Mouse (Mus musculus) embryonic facial prominence, embryonic 14.5 days (tissue): Measurements from ENCODE around the gene Ccdc78. TPM values are rescaled to one million over a fixed set of nuclear protein-coding genes. Genes with fewer than 3 reads are reported as not detected.

Experiments
- ATAC-seq: fragments of 200-750 bp; cut with Nextera tagmentation; 2 replicates; pipeline ENCODE4 v1.8.0; 2017; ENCODE audit warnings: low read depth, moderate number of reproducible peaks, moderate TSS enrichment
- DNase-seq: peaks from one replicate; pipeline ENCODE4 v3.0.0-alpha.2; 2015; ENCODE audit warnings: low spot score
- H3K27ac ChIP-seq: fragments of 300-500 bp; sonication (generic); replicated peaks from 2 replicates; pipeline ENCODE4 v1.5.1; 2014; ENCODE audit warnings: low read depth, mild to moderate bottlenecking, low read length, moderate library complexity
- H3K27me3 ChIP-seq: fragments of 300-500 bp; sonication (generic); replicated peaks from 2 replicates; pipeline ENCODE4 v1.6.1; 2014; ENCODE audit warnings: low read length; ENCODE audit not compliant: control insufficient read depth, insufficient read depth
- H3K36me3 ChIP-seq: fragments of 300-500 bp; sonication (generic); 2 replicates; pipeline ENCODE4 v1.6.1; 2014; ENCODE audit warnings: low read length, mixed read lengths; ENCODE audit not compliant: control insufficient read depth, insufficient read depth
- H3K4me1 ChIP-seq: fragments of 300-500 bp; sonication (generic); 2 replicates; pipeline ENCODE4 v1.6.1; 2014; ENCODE audit warnings: antibody characterized with exemption, low read length; ENCODE audit not compliant: control insufficient read depth, insufficient read depth
- H3K4me2 ChIP-seq: fragments of 300-500 bp; sonication (generic); 2 replicates; pipeline ENCODE4 v1.6.1; 2014; ENCODE audit warnings: low read depth, mild to moderate bottlenecking, low read length, moderate library complexity, mixed read lengths
- H3K4me3 ChIP-seq: fragments of 300-500 bp; sonication (generic); 2 replicates; pipeline ENCODE4 v1.5.1; 2014; ENCODE audit warnings: low read depth, mild to moderate bottlenecking, low read length
- H3K9ac ChIP-seq: fragments of 300-500 bp; sonication (generic); 2 replicates; pipeline ENCODE4 v1.6.1; 2014; ENCODE audit warnings: low read depth, mild to moderate bottlenecking, low read length, moderate library complexity, mixed read lengths
- H3K9me3 ChIP-seq: fragments of 300-500 bp; sonication (generic); 2 replicates; pipeline ENCODE4 v1.6.1; 2016; ENCODE audit warnings: low read length; ENCODE audit not compliant: control insufficient read depth
- WGBS: fragments of 180-500 bp; shearing (Covaris S2); extraction: QIAGEN DNeasy Blood & Tissue Kit; methylation state at CpG from one replicate; pipeline ENCODE4 v1.1.7; 2014; 5-methylcytosine and 5-hydroxymethylcytosine counted together
- polyA plus RNA-seq: library from polyadenylated mRNA; unstranded; fragments of >200 nt; fragmentation: Nextera tagmentation; extraction: Ambion mirVana; gene quantifications from 2 replicates; pipeline ENCODE4 v1.2.1, GENCODE M21; 2014

The Ccdc78 gene
- polyA plus RNA-seq, 1 experiment from 2014 or later = 0.65 TPM

DNA sequence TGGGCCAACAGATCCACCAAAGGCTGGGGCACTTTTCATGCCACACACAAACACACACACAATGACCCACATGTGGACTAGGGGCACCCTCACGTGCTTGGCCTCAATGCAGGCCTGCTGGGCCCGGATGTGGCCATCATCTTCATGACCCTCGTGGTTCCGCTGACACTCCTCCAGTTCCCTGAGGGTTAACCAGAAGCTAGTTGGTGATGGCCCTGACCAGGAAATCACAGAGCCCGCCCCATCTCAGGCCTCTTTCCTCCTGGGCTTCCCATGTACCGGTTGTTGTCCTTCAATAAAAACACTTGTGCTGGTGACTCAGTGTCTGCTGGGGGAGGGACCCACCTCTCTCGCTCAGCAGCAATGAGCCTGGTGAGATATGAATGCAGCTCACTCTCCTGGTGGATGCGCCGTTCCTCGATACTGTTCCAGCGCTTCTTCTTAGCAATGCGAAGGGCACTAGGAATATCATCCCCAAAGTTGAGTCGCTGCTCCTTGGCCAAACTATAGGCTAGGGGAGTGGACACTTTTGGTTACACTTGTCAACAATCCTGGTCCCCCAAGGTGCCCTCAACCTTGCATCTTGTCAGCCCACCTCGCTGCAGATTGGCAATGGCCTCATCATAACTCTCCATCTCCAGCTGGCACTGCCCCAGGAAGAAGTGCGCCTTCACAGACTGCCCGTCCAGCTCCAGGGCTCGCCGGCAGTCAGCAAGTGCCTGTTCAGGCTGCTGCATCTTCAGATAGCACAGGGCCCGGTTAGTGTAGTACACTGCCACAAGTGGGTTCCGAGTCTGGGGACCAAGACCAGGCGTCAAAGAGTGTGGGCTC, 45.3 kb downstream of the Ccdc78 start:
- no peak for ATAC-seq
- Histone ChIP-seq H3K4me1 (peaks cover 43% of the 10 kb centered on the region), H3K27me3 (no peaks in the 10 kb centered on the region), H3K9me3 (no peaks in the 10 kb centered on the region), H3K9ac (peak overlapping the region; percentile 90), H3K27ac (peak overlapping the region; percentile 86), H3K4me2 (peak overlapping the region; percentile 86), H3K36me3 (peaks cover 34% of the 10 kb centered on the region), H3K4me3 (peak overlapping the region; percentile 87)
- DNase-seq = no peak
- 61% methylated on average over 21 of the region's 21 CpGs for WGBS

DNA sequence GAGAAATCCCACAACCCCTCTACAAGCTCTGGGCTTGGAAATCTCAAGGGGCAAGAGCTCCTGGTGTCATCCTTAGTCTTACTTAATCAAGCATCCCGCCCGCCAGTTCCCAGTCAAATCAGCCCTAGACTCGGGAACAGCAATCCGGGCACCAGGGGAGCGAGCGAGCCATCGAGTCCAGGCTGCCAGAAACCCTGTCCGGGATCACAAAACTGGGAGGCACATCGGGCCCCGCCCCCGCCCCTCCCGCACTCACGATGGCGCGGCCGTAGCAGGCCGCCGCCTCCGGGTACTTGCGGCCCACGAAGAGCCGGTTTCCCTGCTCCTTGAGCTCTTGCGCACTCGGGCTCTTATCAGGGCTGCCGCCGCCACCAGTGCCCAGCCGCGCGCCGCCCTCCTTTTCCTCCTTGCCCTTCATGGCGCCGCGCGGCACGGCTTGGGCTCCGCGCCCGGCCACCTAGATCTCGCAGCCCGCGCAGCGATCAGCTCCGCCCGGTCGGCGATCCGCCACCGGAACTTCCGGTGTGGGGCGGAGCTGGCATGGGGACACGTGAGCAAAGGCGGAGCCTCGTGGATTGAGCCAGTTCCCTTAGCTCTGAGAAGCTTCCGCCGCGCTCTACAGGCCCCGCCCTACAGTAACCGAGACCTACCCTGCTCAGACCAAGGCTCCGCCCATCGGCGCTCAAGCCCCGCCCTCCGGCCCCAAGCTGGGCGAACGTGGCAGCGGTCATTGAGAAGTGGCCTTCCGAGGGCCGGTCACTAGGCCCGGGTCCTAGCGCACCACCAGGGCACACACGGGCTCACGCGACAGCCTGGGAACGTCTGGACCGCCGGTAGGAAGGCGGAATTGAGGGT, 46.3 kb downstream of the Ccdc78 start:
- peak; percentile 100 for DNase-seq

DNA sequence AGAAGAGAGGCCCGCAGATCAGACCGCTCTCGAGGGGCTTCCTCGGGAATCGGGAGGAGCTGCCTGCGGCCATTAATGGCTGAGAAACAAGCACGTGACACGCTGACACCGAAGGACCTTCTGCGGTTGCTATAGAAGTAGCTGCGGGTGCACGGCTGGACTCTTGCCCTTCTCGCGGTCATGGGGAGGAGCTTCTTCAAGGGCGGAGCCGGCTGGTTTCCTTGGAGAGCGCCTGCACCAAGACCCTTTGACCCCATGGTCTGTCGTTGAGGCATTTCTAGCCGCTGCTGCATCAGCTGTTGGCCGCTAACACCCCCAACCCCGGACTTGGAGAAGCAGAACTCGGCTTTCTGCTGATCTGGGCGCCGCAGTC, 46.9 kb downstream of the Ccdc78 start, which contains the start of gene Stub1:
Gene Stub1 (minus strand): TSS at position 114 of the 373 bp plus-strand sequence.
- DNase-seq (peak; percentile 96), ATAC-seq (peak; percentile 50)
- peaks cover 43% of the 10 kb centered on the region for H3K4me1 ChIP-seq

More for the DNA sequence above, 46.3 kb downstream of the Ccdc78 start:
- Histone ChIP-seq H3K9ac (peak overlapping the region; percentile 90), H3K4me1 (peaks cover 43% of the 10 kb centered on the region), H3K27ac (peak overlapping the region; percentile 96), H3K4me3 (peak overlapping the region; percentile 87), H3K27me3 (no peaks in the 10 kb centered on the region), H3K36me3 (peaks cover 28% of the 10 kb centered on the region), H3K9me3 (no peaks in the 10 kb centered on the region), H3K4me2 (peak overlapping the region; percentile 86)
- under 1% methylated on average over 53 of the region's 77 CpGs for WGBS
- ATAC-seq = peak; percentile 90

GRCm38 (mm10) chr17:25833961-25834594, 47.7 kb downstream of the Ccdc78 start:
- Histone ChIP-seq H3K9ac (peak overlapping the region; percentile 90), H3K27ac (peak overlapping the region; percentile 96), H3K9me3 (no peaks in the 10 kb centered on the region), H3K4me2 (peak overlapping the region; percentile 86), H3K4me3 (peak overlapping the region; percentile 87), H3K36me3 (peaks cover 26% of the 10 kb centered on the region), H3K27me3 (no peaks in the 10 kb centered on the region), H3K4me1 (peaks cover 43% of the 10 kb centered on the region)
- ATAC-seq (no peak), DNase-seq (no peak)
- WGBS = 31% methylated on average over 6 of the region's 6 CpGs

More for the DNA sequence above, 46.9 kb downstream of the Ccdc78 start, which contains the start of gene Stub1:
- peak within 1 kb of the TSS; percentile 90 for H3K9ac ChIP-seq
- peak within 1 kb of the TSS; percentile 87 for H3K4me3 ChIP-seq
- no peaks in the 10 kb centered on the region for H3K27me3 ChIP-seq
- 1% methylated on average over 24 of the region's 24 CpGs for WGBS
- H3K27ac ChIP-seq = peak within 1 kb of the TSS; percentile 96
- H3K4me2 ChIP-seq = peak within 1 kb of the TSS; percentile 86
- no peaks in the 10 kb centered on the region for H3K9me3 ChIP-seq
- H3K36me3 ChIP-seq = peaks cover 22% of the 10 kb centered on the region

DNA sequence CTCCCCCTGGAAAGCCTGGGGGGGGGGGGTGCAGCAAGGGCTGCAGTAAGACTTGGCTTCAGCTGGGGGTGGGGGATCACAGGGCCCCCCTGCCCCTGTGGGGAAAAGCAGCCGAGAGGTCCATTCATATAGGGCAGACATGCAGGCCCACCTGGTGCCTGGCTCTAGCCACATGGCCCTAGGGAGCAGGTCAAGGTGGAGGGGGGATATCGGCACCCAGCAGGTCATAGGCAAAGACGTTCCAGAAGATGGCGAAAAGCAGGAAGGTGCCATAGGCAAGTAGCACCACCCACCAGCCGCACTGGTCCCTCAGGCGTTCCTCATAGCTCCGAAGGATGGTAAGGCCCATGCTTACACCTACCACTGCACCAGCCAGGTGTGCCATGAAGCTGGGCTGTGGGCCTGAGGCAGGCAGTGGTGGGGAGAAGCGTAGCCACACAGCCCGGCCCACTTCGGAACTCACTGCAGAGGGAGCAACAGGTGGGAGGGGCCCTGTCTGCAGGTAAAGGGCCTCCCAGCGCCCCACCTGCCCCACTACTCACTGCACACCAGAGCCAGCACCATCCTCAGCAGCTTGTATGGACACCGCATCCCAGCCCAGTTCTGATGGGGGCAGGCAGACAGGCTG, 48.3 kb downstream of the Ccdc78 start:
- peak overlapping the region; percentile 87 for H3K4me3 ChIP-seq
- peaks cover 41% of the 10 kb centered on the region for H3K4me1 ChIP-seq
- H3K27ac ChIP-seq = no peak overlapping the region
- H3K4me2 ChIP-seq = peak overlapping the region; percentile 86
- peaks cover 31% of the 10 kb centered on the region for H3K36me3 ChIP-seq
- DNase-seq = no peak
- ATAC-seq = no peak
- no peaks in the 10 kb centered on the region for H3K27me3 ChIP-seq
- WGBS = 84% methylated on average over 10 of the region's 12 CpGs
- peak overlapping the region; percentile 90 for H3K9ac ChIP-seq
- H3K9me3 ChIP-seq = no peaks in the 10 kb centered on the region

DNA sequence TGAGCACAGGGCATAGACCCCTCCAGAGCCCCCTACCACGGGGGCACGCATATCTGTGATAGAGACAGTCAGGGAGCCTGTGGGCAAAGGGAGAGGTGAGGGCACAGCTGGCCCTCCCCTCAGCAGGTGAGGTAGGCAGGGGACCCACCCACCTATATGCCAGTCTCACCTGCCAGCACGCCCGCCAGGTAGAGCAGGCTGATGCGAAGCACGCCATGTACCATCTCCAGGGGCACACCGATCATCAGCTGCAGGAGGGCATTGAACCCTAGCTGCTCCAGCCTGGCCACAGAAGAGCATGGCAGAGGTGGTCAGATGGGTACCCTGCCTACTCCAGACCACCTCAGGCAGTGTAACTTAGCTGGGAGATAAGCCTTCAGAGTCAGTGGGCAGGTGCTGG, 48.9 kb downstream of the Ccdc78 start:
- H3K27me3 ChIP-seq = no peaks in the 10 kb centered on the region
- H3K36me3 ChIP-seq = peaks cover 31% of the 10 kb centered on the region
- peaks cover 38% of the 10 kb centered on the region for H3K4me1 ChIP-seq
- H3K9ac ChIP-seq = no peak overlapping the region
- no peaks in the 10 kb centered on the region for H3K9me3 ChIP-seq
- no peak overlapping the region for H3K27ac ChIP-seq
- H3K4me2 ChIP-seq = peak overlapping the region; percentile 86; the same call in 1 of the 2 replicates
- 90% methylated on average over 7 of the region's 7 CpGs for WGBS
- no peak overlapping the region for H3K4me3 ChIP-seq
- no peak for DNase-seq
- no peak for ATAC-seq

DNA sequence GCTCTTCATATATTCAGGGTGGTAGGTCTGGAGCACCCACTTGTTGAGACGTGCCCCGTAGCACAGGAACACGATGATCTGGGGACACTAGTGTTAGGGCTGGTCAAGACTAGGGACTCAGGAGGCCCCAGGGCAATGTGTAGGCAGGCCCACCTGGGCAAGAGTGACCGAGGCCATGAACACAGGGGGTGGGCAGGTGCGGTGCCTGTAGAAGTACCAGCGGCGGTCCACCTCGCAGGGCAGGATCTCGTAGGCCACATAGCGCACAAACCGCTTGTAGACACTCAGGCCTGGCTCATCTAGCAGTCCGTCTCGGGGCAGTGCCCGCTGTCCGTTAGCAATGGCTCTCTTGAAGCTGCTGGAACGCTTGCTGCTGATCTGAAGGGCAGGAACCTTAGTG, 49.4 kb downstream of the Ccdc78 start:
- Histone ChIP-seq H3K36me3 (peaks cover 31% of the 10 kb centered on the region), H3K27me3 (no peaks in the 10 kb centered on the region), H3K9ac (no peak overlapping the region), H3K4me2 (peak overlapping the region; percentile 88; the same call in 1 of the 2 replicates), H3K27ac (no peak overlapping the region), H3K4me1 (peaks cover 33% of the 10 kb centered on the region), H3K9me3 (no peaks in the 10 kb centered on the region), H3K4me3 (no peak overlapping the region)
- 90% methylated on average over 16 of the region's 16 CpGs for WGBS
- no peak for DNase-seq
- ATAC-seq = no peak
